10 mouse cellular contexts compared by ENCODE assay signal in the genomic region with DNA sequence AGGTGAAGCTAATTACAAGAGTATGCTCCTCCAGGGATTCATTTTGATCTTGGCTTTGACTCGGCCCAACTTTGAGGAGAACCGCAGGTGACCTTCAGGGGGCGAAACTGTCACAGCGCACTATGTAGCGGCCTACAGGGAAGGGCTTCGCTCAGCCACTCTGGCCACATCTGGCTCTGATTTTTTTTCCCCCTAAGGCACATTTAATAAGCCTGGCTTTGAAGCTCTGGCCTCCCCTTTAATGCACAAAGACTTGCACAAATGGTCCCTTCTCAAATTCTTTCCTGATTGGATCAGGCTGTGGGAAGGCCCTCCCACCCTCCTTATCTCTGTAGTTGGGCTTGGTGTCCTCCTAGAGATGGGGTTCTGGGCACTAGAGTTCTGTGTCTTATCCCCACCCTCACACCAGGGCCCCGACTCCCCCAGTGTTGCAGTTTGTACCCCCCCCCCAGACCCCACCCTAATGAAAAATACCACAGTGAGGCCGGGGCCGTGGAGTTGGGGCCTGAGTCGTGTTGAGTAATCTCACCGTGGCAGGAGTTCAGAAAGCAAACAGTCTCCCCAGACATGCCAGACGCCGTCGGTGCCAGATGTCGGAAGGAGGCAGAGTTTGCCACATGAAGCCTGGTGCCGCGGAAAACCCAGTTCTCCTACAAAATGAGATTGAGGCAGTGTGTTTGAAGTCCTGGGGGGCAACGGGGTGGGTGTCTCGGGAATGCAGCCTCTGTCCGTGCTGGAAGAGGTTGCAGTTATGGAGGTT. TPM values are rescaled to one million over a fixed set of nuclear protein-coding genes. Genes with fewer than 3 reads are reported as not detected.
DNase-seq lines count a peak whose midpoint lies in the region; ATAC-seq lines count a peak whose summit lies in the region.
"Had no signal": no experiment of that assay in that cellular context is flagged by ENCODE, and none has a peak within 500 bp of the region (broad histone marks: within the 10 kb centered on the region; RNA-seq: fewer than 3 reads in every experiment).

No protein-coding gene starts in this region.

- no peak overlapping the region for H3K27ac ChIP-seq in heart, embryonic 16.5 days (ENCODE audit: low read length)
- H3K27ac ChIP-seq in embryonic facial prominence, embryonic 11.5 days (replicated peaks; ENCODE audit: low read depth, low read length) = peak overlapping the region; percentile 82
- peak overlapping the region; percentile 40 for H3K27ac ChIP-seq in hindbrain, embryonic 11.5 days (ENCODE audit: low read depth, low read length)

- no peaks in the 10 kb centered on the region for H3K9me3 ChIP-seq in heart, embryonic 16.5 days (replicated peaks; ENCODE audit: control insufficient read depth, low read length)
- H3K9me3 ChIP-seq in embryonic facial prominence, embryonic 11.5 days (replicated peaks; ENCODE audit: control insufficient read depth, low read length) = no peaks in the 10 kb centered on the region
- no peaks in the 10 kb centered on the region for H3K9me3 ChIP-seq in hindbrain, embryonic 11.5 days (ENCODE audit: control insufficient read depth, low read length)

- H3K4me2 ChIP-seq in heart, embryonic 16.5 days (ENCODE audit: low read depth, low read length) = no peak overlapping the region
- no peak overlapping the region for H3K4me2 ChIP-seq in embryonic facial prominence, embryonic 11.5 days (ENCODE audit: low read depth, low read length)
- H3K4me2 ChIP-seq in hindbrain, embryonic 11.5 days (replicated peaks; ENCODE audit: low read depth, low read length) = no peak overlapping the region

- H3K4me3 ChIP-seq in heart, embryonic 16.5 days (ENCODE audit: low read length) = no peak overlapping the region
- no peak overlapping the region for H3K4me3 ChIP-seq in embryonic facial prominence, embryonic 11.5 days (ENCODE audit: low read depth, low read length)
- no peak overlapping the region for H3K4me3 ChIP-seq in hindbrain, embryonic 11.5 days (ENCODE audit: low read depth, low read length)

- peaks cover 11% of the 10 kb centered on the region for H3K36me3 ChIP-seq in heart, embryonic 16.5 days (ENCODE audit: control insufficient read depth, insufficient read depth)
- H3K36me3 ChIP-seq in embryonic facial prominence, embryonic 11.5 days (replicated peaks; ENCODE audit: control insufficient read depth, insufficient read depth, low read depth, low read length) = peaks cover 19% of the 10 kb centered on the region
- peaks cover 20% of the 10 kb centered on the region for H3K36me3 ChIP-seq in hindbrain, embryonic 11.5 days (ENCODE audit: control insufficient read depth, insufficient read depth, low read length)

- ATAC-seq in heart, embryonic 16.5 days (replicated peaks; ENCODE audit: extremely low read depth, insufficient read depth, low FRiP score) = peak; percentile 14; the same call in 1 of the 2 replicates
- peak; percentile 60 for ATAC-seq in embryonic facial prominence, embryonic 11.5 days (replicated peaks; ENCODE audit: insufficient number of reproducible peaks, low FRiP score, low TSS enrichment, low read depth)
- peak; percentile 51; the same call in 1 of the 2 replicates for ATAC-seq in hindbrain, embryonic 11.5 days (ENCODE audit: low FRiP score)

- DNase-seq in heart, postnatal 25 days (ENCODE audit: low spot score) = no peak
- peak; percentile 96 for DNase-seq in embryonic facial prominence, embryonic 11.5 days (ENCODE audit: low spot score)
- DNase-seq in hindbrain, embryonic 11.5 days (ENCODE audit: low spot score) = peak; percentile 54
- DNase-seq in lung, postnatal 10 days = peak; percentile 84
- no peak for DNase-seq in thymus, postnatal 10 days (ENCODE audit: low spot score in 2 of 2)
- no peak for DNase-seq in ovary, postnatal 14 days (ENCODE audit: low spot score)
- DNase-seq in frontal cortex, postnatal 36 days (ENCODE audit: low spot score in 2 of 2) = no peak
- DNase-seq: layer of hippocampus, postnatal 36 days had no signal

- intact Hi-C loops in heart, postnatal 25 days (cut with DNase I) = no loop called here

- H3K4me1 ChIP-seq in heart, embryonic 16.5 days (ENCODE audit: control insufficient read depth, insufficient read depth, low read length) = peaks cover 6% of the 10 kb centered on the region
- peaks cover 13% of the 10 kb centered on the region for H3K4me1 ChIP-seq in embryonic facial prominence, embryonic 11.5 days (ENCODE audit: control insufficient read depth, insufficient read depth, low read length)
- no peaks in the 10 kb centered on the region for H3K4me1 ChIP-seq in hindbrain, embryonic 11.5 days (replicated peaks; ENCODE audit: control insufficient read depth, insufficient read depth, low read length)

- H3K9ac ChIP-seq in heart, embryonic 16.5 days (ENCODE audit: low read length) = no peak overlapping the region
- H3K9ac ChIP-seq in embryonic facial prominence, embryonic 11.5 days (replicated peaks; ENCODE audit: low read length) = no peak overlapping the region; the same call in 1 of the 2 replicates
- H3K9ac ChIP-seq in hindbrain, embryonic 11.5 days (ENCODE audit: low read depth, low read length) = no peak overlapping the region

- WGBS in heart, embryonic 16.5 days = 65% methylated on average over 20 of the region's 20 CpGs
- 43% methylated on average over 20 of the region's 20 CpGs for WGBS in embryonic facial prominence, embryonic 11.5 days
- WGBS in hindbrain, embryonic 11.5 days = 67% methylated on average over 20 of the region's 20 CpGs

- H3K27me3 ChIP-seq in heart, embryonic 16.5 days (ENCODE audit: control insufficient read depth, insufficient read depth, low read length) = no peaks in the 10 kb centered on the region
- no peaks in the 10 kb centered on the region for H3K27me3 ChIP-seq in embryonic facial prominence, embryonic 11.5 days (ENCODE audit: control insufficient read depth, insufficient read depth, low read length)
- no peaks in the 10 kb centered on the region for H3K27me3 ChIP-seq in hindbrain, embryonic 11.5 days (ENCODE audit: control insufficient read depth, insufficient read depth, low read length)

RNA-seq across cellular contexts. Expression of gene Axin2, which starts 27.5 kb away (rescaled TPM):
- 1.6 TPM in 2 replicates for polyA plus RNA-seq in heart, embryonic 16.5 days (2015; fragmentation: Nextera tagmentation; extraction: Ambion mirVana)
- 1 to 10 TPM; 5.2 to 6.0 TPM for total RNA-seq in heart, postnatal 25 days (2021)
- 15.3 and 15.9 TPM in 2 replicates for polyA plus RNA-seq in embryonic facial prominence, embryonic 11.5 days (2014; fragmentation: Nextera tagmentation; extraction: Ambion mirVana)
- 20.1 and 26.5 TPM in 2 replicates for polyA plus RNA-seq in hindbrain, embryonic 11.5 days (2014; fragmentation: Nextera tagmentation; extraction: Ambion mirVana)
- total RNA-seq: MEL had no signal

Comparison
In these comparisons a context has a peak if more than half of its experiments do, and no peak if none do; other contexts are left out.
1. DNase-seq: peak in embryonic facial prominence, embryonic 11.5 days (single experiment), hindbrain, embryonic 11.5 days (single experiment) and lung, postnatal 10 days (single experiment); none in heart, postnatal 25 days (single experiment), thymus, postnatal 10 days (0 of 2), ovary, postnatal 14 days (single experiment) and frontal cortex, postnatal 36 days (0 of 2).
2. Peak in every context shown above with its lines, with median percentiles within 50 percentile points of each other: ATAC-seq.